Mouse (Mus musculus) brain, embryonic 14.5 days (tissue): ENCODE data around the gene Sde2. TPM values are rescaled to one million over a fixed set of nuclear protein-coding genes. Genes with fewer than 3 reads are reported as not detected.

Source experiments
- DNase-seq: peaks from one replicate; pipeline ENCODE4 v3.0.0-alpha.2; 2011; ENCODE audit warnings: low read depth
- CTCF ChIP-seq: fragments of 200-500 bp; IDR thresholded peaks from 2 replicates; pipeline ENCODE4 v1.5.1; 2012; ENCODE audit warnings: inconsistent platforms, mild to moderate bottlenecking, moderate library complexity, borderline replicate concordance; ENCODE audit not compliant: insufficient read depth, insufficient read length; ENCODE audit errors: extremely low read depth
- POLR2A ChIP-seq: fragments of 200-500 bp; IDR thresholded peaks from 2 replicates; pipeline ENCODE4 v1.6.1; 2012; ENCODE audit warnings: mild to moderate bottlenecking, inconsistent platforms, borderline replicate concordance; ENCODE audit not compliant: poor library complexity, insufficient read depth, insufficient read length, severe bottlenecking; ENCODE audit errors: extremely low read depth
- polyA plus RNA-seq: library from polyadenylated mRNA; depleted of rRNA; stranded (reverse); fragments of >200 nt; gene quantifications from 2 replicates; pipeline ENCODE4 v1.2.3, GENCODE M21; 2012

The Sde2 gene
- polyA plus RNA-seq, 1 experiment = 25.5 TPM

DNA sequence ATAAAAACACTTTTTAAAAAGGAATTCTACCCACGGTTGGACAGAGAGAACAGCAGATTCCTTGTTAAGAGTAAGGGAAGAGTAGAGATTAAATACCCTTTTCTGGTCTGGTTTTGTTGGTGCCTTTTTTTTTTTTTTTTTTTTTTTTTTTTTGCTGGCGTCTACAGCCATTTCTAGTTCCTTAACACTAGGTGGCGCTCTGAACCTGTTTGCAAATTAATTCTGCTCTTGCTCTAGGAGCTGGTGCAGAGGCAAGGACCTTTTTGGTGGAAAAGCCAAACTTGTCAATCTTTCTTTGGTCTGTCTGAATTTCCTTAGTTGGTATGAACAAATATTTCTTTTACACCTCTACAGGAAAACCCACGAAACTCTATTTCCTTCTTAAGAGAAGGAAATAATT lies 50.2 kb downstream of the Sde2 start:
- TF ChIP-seq CTCF = peak; percentile 62; the same call in 1 of the 2 replicates
- TF ChIP-seq POLR2A = no peak
- DNase-seq = peak; percentile 83

DNA sequence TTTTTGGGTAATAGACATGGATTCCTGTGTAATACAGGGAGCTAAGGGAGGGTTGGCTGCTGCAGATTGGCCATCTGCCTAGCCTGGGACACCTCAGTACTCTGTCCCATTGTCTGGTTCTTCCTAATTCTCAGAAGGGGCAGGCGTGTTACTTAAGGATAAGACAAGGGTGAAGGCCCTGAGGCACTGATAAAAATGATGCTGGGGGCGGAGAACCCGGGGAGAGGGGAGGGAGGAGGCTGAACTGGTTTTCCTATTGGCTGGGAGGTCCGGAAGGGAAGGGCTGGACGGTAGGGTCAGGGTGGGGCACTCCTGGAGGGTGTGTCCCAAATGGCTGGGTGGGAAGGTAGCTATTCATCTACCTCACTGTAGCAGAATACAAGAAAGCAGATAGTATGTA lies 52.0 kb downstream of the Sde2 start:
- TF ChIP-seq POLR2A = no peak
- no peak for TF ChIP-seq CTCF
- no peak for DNase-seq

DNA sequence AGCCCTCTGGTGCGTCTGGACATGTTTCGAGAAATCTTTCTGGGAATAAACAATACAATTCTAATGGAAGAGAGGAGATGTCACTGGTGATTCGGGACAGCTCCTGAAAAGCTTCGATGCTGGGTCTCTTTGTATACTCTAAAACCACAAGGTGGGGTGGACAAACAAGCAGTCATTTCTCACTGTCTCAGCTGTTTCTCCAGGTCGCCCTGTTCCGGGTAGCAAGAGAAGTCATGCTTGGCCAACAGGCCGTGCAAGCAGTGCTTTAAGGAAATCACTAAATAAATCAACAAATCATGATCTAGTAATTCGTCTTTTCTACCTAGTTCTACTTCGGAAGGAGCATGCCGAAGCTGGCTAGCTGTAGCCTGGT lies 52.7 kb downstream of the Sde2 start:
- no peak for TF ChIP-seq CTCF
- TF ChIP-seq POLR2A = no peak
- no peak for DNase-seq

GRCm38 (mm10) chr1:180904039-180904814 lies 53.3 kb downstream of the Sde2 start, which contains the start of gene Pycr2:
TSS of gene Pycr2 (plus strand) at chr1:180904293.
- TF ChIP-seq CTCF (no peak), POLR2A (peak; percentile 42; the same call in 1 of the 2 replicates)
- DNase-seq = peak; percentile 98

DNA sequence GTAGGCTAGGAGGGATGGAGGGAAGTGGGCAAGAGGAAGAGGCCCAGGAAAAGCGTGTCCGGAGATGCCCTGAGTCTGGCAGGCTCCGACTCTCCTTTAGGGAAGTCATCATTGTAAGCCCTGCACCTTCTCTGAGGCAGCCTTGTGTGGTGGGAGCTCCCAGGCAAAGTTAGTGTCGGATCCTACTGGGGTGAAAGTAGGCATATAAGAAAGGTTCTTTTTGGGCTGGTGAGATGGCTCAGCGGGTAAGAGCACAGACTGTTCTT lies 53.8 kb downstream of the Sde2 start:
- TF ChIP-seq CTCF = no peak
- DNase-seq = no peak

- TF ChIP-seq CTCF (no peak), POLR2A (no peak)
- no peak for DNase-seq
These were observed 54.4 kb downstream of the Sde2 start for GRCm38 (mm10) chr1:180905307-180905706.

GRCm38 (mm10) chr1:180905876-180906275 lies 54.9 kb downstream of the Sde2 start:
- no peak for DNase-seq
- no peak for TF ChIP-seq CTCF

GRCm38 (mm10) chr1:180906461-180907147 lies 55.7 kb downstream of the Sde2 start:
- no peak for DNase-seq
- TF ChIP-seq POLR2A = no peak
- TF ChIP-seq CTCF = no peak

GRCm38 (mm10) chr1:180911138-180911537 lies 60.2 kb downstream of the Sde2 start:
- peak; percentile 33 for DNase-seq
- TF ChIP-seq POLR2A = no peak
- peak; percentile 33; the same call in 1 of the 2 replicates for TF ChIP-seq CTCF

DNA sequence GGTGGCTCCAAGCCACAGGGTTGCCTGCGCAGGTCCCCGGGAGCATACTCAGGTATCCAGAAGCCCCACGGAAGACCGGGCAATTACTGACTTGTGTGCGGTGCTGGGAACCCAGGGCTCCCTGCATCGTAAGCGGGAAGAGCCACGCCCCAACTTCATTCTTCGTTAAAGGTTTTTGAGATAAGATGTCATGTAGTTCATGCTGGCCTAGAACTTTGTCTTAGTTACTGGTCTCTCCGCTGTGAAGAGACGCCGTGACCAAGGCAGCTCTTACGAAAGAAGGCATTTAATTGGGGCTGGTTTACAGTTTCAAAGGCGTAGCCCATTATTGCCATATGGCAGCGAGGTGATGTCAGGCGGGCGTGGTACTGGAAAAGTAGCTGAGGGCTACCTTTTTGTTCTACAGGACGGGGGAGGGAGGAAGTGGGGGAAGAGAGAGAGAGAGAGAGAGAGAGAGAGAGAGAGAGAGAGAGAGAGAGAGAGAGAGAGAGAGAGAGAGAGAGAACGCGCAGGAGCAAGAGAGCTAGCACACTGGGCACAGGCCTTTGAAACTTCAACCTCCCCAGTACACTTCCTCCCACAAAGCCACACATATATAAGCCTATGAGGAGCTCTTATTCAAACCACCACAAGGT lies 60.8 kb downstream of the Sde2 start:
- TF ChIP-seq POLR2A (no peak), CTCF (no peak)

GRCm38 (mm10) chr1:180912792-180913191 lies 61.9 kb downstream of the Sde2 start:
- no peak for DNase-seq
- TF ChIP-seq CTCF (no peak), POLR2A (no peak)

More for the DNA sequence above, 60.8 kb downstream of the Sde2 start:
- peak; percentile 48 for DNase-seq

DNA sequence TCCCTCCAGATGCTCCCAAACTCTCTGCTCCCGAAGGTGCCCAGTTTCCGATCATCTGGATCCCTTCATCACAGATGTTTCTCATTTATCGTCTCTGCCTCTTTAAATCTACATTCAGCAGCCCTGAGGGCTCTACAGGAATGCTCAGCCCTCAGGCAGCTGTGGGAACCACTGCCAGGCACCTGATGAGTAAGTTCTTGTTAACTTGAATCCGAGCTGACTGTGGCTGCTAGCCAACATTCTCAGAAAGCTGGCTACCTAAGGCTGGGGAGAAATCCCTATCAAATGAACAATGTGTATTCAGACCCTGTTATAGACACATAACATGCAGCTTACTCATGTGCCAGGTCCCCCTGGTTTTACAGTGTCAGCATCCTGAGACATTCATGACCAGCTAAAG lies 62.9 kb downstream of the Sde2 start:
- TF ChIP-seq POLR2A = no peak
- TF ChIP-seq CTCF = no peak
- peak; percentile 57 for DNase-seq
